ENCODE assay signal across 21 mouse cellular contexts in genomic region chr6:57540950-57541498, GRCm38 (mm10). TPM values are rescaled to one million over a fixed set of nuclear protein-coding genes. Genes with fewer than 3 reads are reported as not detected.
DNase-seq lines count a peak whose midpoint lies in the region; ATAC-seq and TF ChIP-seq lines count a peak whose summit lies in the region.
"Had no signal": no experiment of that assay in that cellular context is flagged by ENCODE, and none has a peak within 500 bp of the region (broad histone marks: within the 10 kb centered on the region; RNA-seq: fewer than 3 reads in every experiment).

No protein-coding gene starts in this region.

- H3K4me3 ChIP-seq in liver, adult 2 months (ENCODE audit: insufficient read depth, low read depth, low read length), result no peak overlapping the region
- H3K4me3 ChIP-seq in liver, embryonic 11.5 days (ENCODE audit: low read depth, low read length), result no peak overlapping the region
- H3K4me3 ChIP-seq in lung, postnatal 0 days (ENCODE audit: low read depth, low read length), result no peak overlapping the region
- H3K4me3 ChIP-seq in liver, embryonic 15.5 days (replicated peaks), result no peak overlapping the region
- no peak overlapping the region for H3K4me3 ChIP-seq in stomach, embryonic 16.5 days (replicated peaks; ENCODE audit: low read length)
- H3K4me3 ChIP-seq: embryonic facial prominence, embryonic 15.5 days; erythroblast, embryonic 14.5 days; forebrain, embryonic 10.5 days; heart, adult 2 months; heart, embryonic 15.5 days had no signal

- WGBS in liver, adult 2 months, result 28% methylated on average over 5 of the region's 5 CpGs
- 73% methylated on average over 5 of the region's 5 CpGs for WGBS in liver, embryonic 11.5 days
- 69% methylated on average over 5 of the region's 5 CpGs for WGBS in lung, postnatal 0 days
- 60% methylated on average over 5 of the region's 5 CpGs for WGBS in liver, embryonic 15.5 days (ENCODE audit: insufficient replicate concordance)
- WGBS in stomach, embryonic 16.5 days, result 66% methylated on average over 5 of the region's 5 CpGs

- H3K4me1 ChIP-seq in liver, adult 2 months (ENCODE audit: control insufficient read depth, insufficient read depth, low read length), result peaks cover 31% of the 10 kb centered on the region
- H3K4me1 ChIP-seq in liver, embryonic 11.5 days (replicated peaks; ENCODE audit: control insufficient read depth, insufficient read depth, low read length), result no peaks in the 10 kb centered on the region
- no peaks in the 10 kb centered on the region for H3K4me1 ChIP-seq in lung, postnatal 0 days (ENCODE audit: insufficient read depth, low read depth, low read length)
- H3K4me1 ChIP-seq in liver, embryonic 15.5 days (replicated peaks), result peaks cover 4% of the 10 kb centered on the region; the same call in 1 of the 2 replicates
- H3K4me1 ChIP-seq in stomach, embryonic 16.5 days (ENCODE audit: control insufficient read depth, insufficient read depth, low read length), result no peaks in the 10 kb centered on the region
- H3K4me1 ChIP-seq: embryonic facial prominence, embryonic 15.5 days; forebrain, embryonic 10.5 days had no signal

- no peak overlapping the region for H3K4me2 ChIP-seq in liver, embryonic 11.5 days
- H3K4me2 ChIP-seq in lung, postnatal 0 days (replicated peaks; ENCODE audit: low read depth, low read length), result no peak overlapping the region
- H3K4me2 ChIP-seq in liver, embryonic 15.5 days, result no peak overlapping the region
- no peak overlapping the region for H3K4me2 ChIP-seq in stomach, embryonic 16.5 days (ENCODE audit: low read depth, low read length)
- H3K4me2 ChIP-seq: embryonic facial prominence, embryonic 15.5 days; heart, embryonic 11.5 days; heart, embryonic 15.5 days had no signal

- TF ChIP-seq CTCF in liver, adult 2 months (IDR thresholded peaks at IDR 0.05; ENCODE audit: low read depth, low read length), result no peak
- no peak for TF ChIP-seq CTCF in lung, postnatal 0 days (IDR thresholded peaks at IDR 0.05)

- no peaks in the 10 kb centered on the region for H3K9me3 ChIP-seq in liver, embryonic 11.5 days (ENCODE audit: control insufficient read depth, low read length)
- H3K9me3 ChIP-seq in lung, postnatal 0 days (ENCODE audit: low read length), result no peaks in the 10 kb centered on the region
- no peaks in the 10 kb centered on the region for H3K9me3 ChIP-seq in liver, embryonic 15.5 days (replicated peaks)
- no peaks in the 10 kb centered on the region for H3K9me3 ChIP-seq in stomach, embryonic 16.5 days (replicated peaks; ENCODE audit: control insufficient read depth, low read length)
- H3K9me3 ChIP-seq: embryonic facial prominence, embryonic 15.5 days; forebrain, embryonic 10.5 days; heart, embryonic 15.5 days had no signal

- peak; percentile 98 for DNase-seq in liver, adult 2 months (ENCODE audit: extremely low read depth, low read depth, low spot score)
- DNase-seq in liver, embryonic 11.5 days (ENCODE audit: low spot score), result no peak
- no peak for DNase-seq in lung, postnatal 0 days (ENCODE audit: low spot score)
- DNase-seq in lung, postnatal 14 days, result no peak
- no peak for DNase-seq in ovary, postnatal 36 days (ENCODE audit: low spot score)
- no peak for DNase-seq in gastrocnemius, postnatal 4 days (ENCODE audit: low spot score in 2 of 2)
- DNase-seq: adrenal gland, postnatal 10 days; cerebellum, adult 11 months; cerebellum, adult 8-10 months; cerebellum, postnatal 14 days; embryo, embryonic 11 days; heart, adult 2 months; heart, postnatal 14 days had no signal

- TF ChIP-seq EP300 in lung, postnatal 0 days (IDR thresholded peaks at IDR 0.05), result no peak

- no peaks in the 10 kb centered on the region for H3K79me2 ChIP-seq in liver, adult 2 months (ENCODE audit: control insufficient read depth, insufficient read depth, low read length)

- no peak for TF ChIP-seq POLR2A in liver, adult 2 months (IDR thresholded peaks at IDR 0.05; ENCODE audit: extremely low read depth, insufficient read depth, low read length)

- H3K9ac ChIP-seq in liver, adult 2 months (ENCODE audit: low read depth, low read length), result no peak overlapping the region
- no peak overlapping the region for H3K9ac ChIP-seq in liver, embryonic 11.5 days (ENCODE audit: low read depth, low read length)
- H3K9ac ChIP-seq in lung, postnatal 0 days (replicated peaks; ENCODE audit: low read depth), result no peak overlapping the region
- H3K9ac ChIP-seq in liver, embryonic 15.5 days, result no peak overlapping the region
- H3K9ac ChIP-seq in stomach, embryonic 16.5 days (ENCODE audit: low read length), result no peak overlapping the region
- H3K9ac ChIP-seq: embryonic facial prominence, embryonic 15.5 days; heart, embryonic 15.5 days had no signal

- peak overlapping the region; percentile 92 for H3K27ac ChIP-seq in liver, adult 2 months (replicated peaks; ENCODE audit: insufficient read depth, low read depth, low read length)
- no peak overlapping the region for H3K27ac ChIP-seq in liver, embryonic 11.5 days (ENCODE audit: low read depth, low read length)
- peak overlapping the region; percentile 54 for H3K27ac ChIP-seq in lung, postnatal 0 days (ENCODE audit: low read length)
- 0 out of 2 replicates have a peak overlapping the region, but pooled peaks have one; percentile 7 for H3K27ac ChIP-seq in liver, embryonic 15.5 days (replicated peaks)
- no peak overlapping the region for H3K27ac ChIP-seq in stomach, embryonic 16.5 days (ENCODE audit: low read length)
- H3K27ac ChIP-seq: embryonic facial prominence, embryonic 15.5 days; forebrain, embryonic 10.5 days; heart, adult 2 months; heart, embryonic 15.5 days had no signal

- no peaks in the 10 kb centered on the region for H3K36me3 ChIP-seq in liver, adult 2 months (ENCODE audit: control insufficient read depth, insufficient read depth, low read length)
- H3K36me3 ChIP-seq in liver, embryonic 11.5 days (ENCODE audit: control insufficient read depth, insufficient read depth, low read length), result no peaks in the 10 kb centered on the region
- no peaks in the 10 kb centered on the region for H3K36me3 ChIP-seq in lung, postnatal 0 days (ENCODE audit: insufficient read depth, low read length)
- no peaks in the 10 kb centered on the region for H3K36me3 ChIP-seq in liver, embryonic 15.5 days (replicated peaks)
- no peaks in the 10 kb centered on the region for H3K36me3 ChIP-seq in stomach, embryonic 16.5 days (ENCODE audit: control insufficient read depth, insufficient read depth, low read length)
- H3K36me3 ChIP-seq: embryonic facial prominence, embryonic 15.5 days; forebrain, embryonic 10.5 days; heart, embryonic 15.5 days had no signal

- H3K27me3 ChIP-seq in liver, adult 2 months (ENCODE audit: control insufficient read depth, insufficient read depth, low read length), result no peaks in the 10 kb centered on the region
- H3K27me3 ChIP-seq in liver, embryonic 11.5 days (replicated peaks; ENCODE audit: control insufficient read depth, insufficient read depth, low read length), result no peaks in the 10 kb centered on the region
- no peaks in the 10 kb centered on the region for H3K27me3 ChIP-seq in lung, postnatal 0 days (replicated peaks; ENCODE audit: insufficient read depth, low read length)
- no peaks in the 10 kb centered on the region for H3K27me3 ChIP-seq in liver, embryonic 15.5 days
- H3K27me3 ChIP-seq in stomach, embryonic 16.5 days (ENCODE audit: control insufficient read depth, insufficient read depth, low read length), result no peaks in the 10 kb centered on the region
- H3K27me3 ChIP-seq: embryonic facial prominence, embryonic 15.5 days; heart, embryonic 15.5 days had no signal

- ATAC-seq in liver, embryonic 11.5 days (replicated peaks; ENCODE audit: low FRiP score), result no peak
- ATAC-seq in lung, postnatal 0 days, result no peak
- ATAC-seq in liver, embryonic 15.5 days (ENCODE audit: insufficient read depth), result peak; percentile 66
- peak; percentile 44; the same call in 1 of the 2 replicates for ATAC-seq in stomach, embryonic 16.5 days (ENCODE audit: insufficient read depth, low FRiP score)
- ATAC-seq: forebrain, embryonic 14.5 days had no signal

RNA-seq across cellular contexts. Expression of gene Ppm1k, which starts 5.8 kb away (rescaled TPM):
- total RNA-seq in liver, adult 2 months (2014; rRNA removed), result 137 and 148 TPM in 2 replicates
- 10.4 and 12.5 TPM in 2 replicates for polyA plus RNA-seq in liver, adult 2 months (2012; rRNA removed)
- polyA plus RNA-seq in liver, embryonic 11.5 days (2014; fragmentation: Nextera tagmentation; extraction: Ambion mirVana), result 3.5 TPM in 2 replicates
- 5.5 and 6.6 TPM in 2 replicates for polyA plus RNA-seq in lung, postnatal 0 days (2015; fragmentation: Nextera tagmentation; extraction: Ambion mirVana)
- 4.6 and 5.1 TPM in 2 replicates for polyA plus RNA-seq in liver, embryonic 15.5 days (2015; fragmentation: Nextera tagmentation; extraction: Ambion mirVana)
- 5.3 and 5.4 TPM in 2 replicates for polyA plus RNA-seq in stomach, embryonic 16.5 days (2015; fragmentation: Nextera tagmentation; extraction: Ambion mirVana)
- total RNA-seq in gastrocnemius, postnatal 4 days (2021), result 1 to 10 TPM; 9.0 to 9.4 TPM
- polyA plus RNA-seq: erythroblast, embryonic 14.5 days had no signal

RNA-seq across cellular contexts. Expression of gene Herc6, which starts 39.8 kb away (rescaled TPM):
- 13.2 and 18.6 TPM in 2 replicates for total RNA-seq in liver, adult 2 months (2014; rRNA removed)
- 9.1 and 15.7 TPM in 2 replicates for polyA plus RNA-seq in liver, adult 2 months (2012; rRNA removed)
- 4.6 and 5.2 TPM in 2 replicates for polyA plus RNA-seq in liver, embryonic 11.5 days (2014; fragmentation: Nextera tagmentation; extraction: Ambion mirVana)
- polyA plus RNA-seq in lung, postnatal 0 days (2015; fragmentation: Nextera tagmentation; extraction: Ambion mirVana), result 3.5 and 4.1 TPM in 2 replicates
- 3.0 and 3.7 TPM in 2 replicates for polyA plus RNA-seq in liver, embryonic 15.5 days (2015; fragmentation: Nextera tagmentation; extraction: Ambion mirVana)
- 1.7 and 3.0 TPM in 2 replicates for polyA plus RNA-seq in stomach, embryonic 16.5 days (2015; fragmentation: Nextera tagmentation; extraction: Ambion mirVana)
- total RNA-seq in gastrocnemius, postnatal 4 days (2021), result 1 to 10 TPM; 1.6 to 3.6 TPM

Comparison
In these comparisons a context has a peak if more than half of its experiments do, and no peak if none do; other contexts are left out.
1. H3K27ac ChIP-seq: peak in liver, adult 2 months (single experiment), lung, postnatal 0 days (single experiment) and liver, embryonic 15.5 days (single experiment); none in liver, embryonic 11.5 days (single experiment) and stomach, embryonic 16.5 days (single experiment).
2. ATAC-seq: peak in liver, embryonic 15.5 days (single experiment) and stomach, embryonic 16.5 days (single experiment); none in liver, embryonic 11.5 days (single experiment) and lung, postnatal 0 days (single experiment).